Mouse (Mus musculus) kidney, embryonic 15.5 days (tissue): Measurements from ENCODE around the gene Slc29a1. TPM values are rescaled to one million over a fixed set of nuclear protein-coding genes. Genes with fewer than 3 reads are reported as not detected.
A peak's percentile ranks its signal among the peaks of the same experiment; 100 is the strongest.

Experiments used
- ATAC-seq: fragments of 200-750 bp; cut with Nextera tagmentation; replicated peaks from 2 replicates; pipeline ENCODE4 v1.8.0; 2017; ENCODE audit warnings: moderate TSS enrichment; ENCODE audit not compliant: low FRiP score
- H3K27ac ChIP-seq: fragments of 300-500 bp; sonication (generic); 2 replicates; pipeline ENCODE4 v1.5.1; 2015; ENCODE audit warnings: mild to moderate bottlenecking, inconsistent platforms
- H3K27me3 ChIP-seq: fragments of 300-500 bp; sonication (generic); 2 replicates; pipeline ENCODE4 v1.6.1; 2015; ENCODE audit warnings: inconsistent platforms
- H3K36me3 ChIP-seq: fragments of 300-500 bp; sonication (generic); 2 replicates; pipeline ENCODE4 v1.6.1; 2015; ENCODE audit warnings: inconsistent platforms
- H3K4me1 ChIP-seq: fragments of 300-500 bp; sonication (generic); 2 replicates; pipeline ENCODE4 v1.6.1; 2015; ENCODE audit warnings: inconsistent platforms
- H3K4me2 ChIP-seq: fragments of 300-500 bp; sonication (generic); 2 replicates; pipeline ENCODE4 v1.6.1; 2015; ENCODE audit warnings: moderate library complexity, mild to moderate bottlenecking, inconsistent platforms
- H3K4me3 ChIP-seq: fragments of 300-500 bp; sonication (generic); replicated peaks from 2 replicates; pipeline ENCODE4 v1.5.1; 2015; ENCODE audit warnings: mild to moderate bottlenecking, inconsistent platforms
- H3K9ac ChIP-seq: fragments of 300-500 bp; sonication (generic); 2 replicates; pipeline ENCODE4 v1.6.1; 2015; ENCODE audit warnings: mild to moderate bottlenecking, inconsistent platforms
- H3K9me3 ChIP-seq: fragments of 300-500 bp; sonication (generic); replicated peaks from 2 replicates; pipeline ENCODE4 v1.6.1; 2016; ENCODE audit warnings: inconsistent platforms
- WGBS: fragments of 180-500 bp; shearing (Covaris S2); methylation state at CpG from one replicate; pipeline ENCODE4 v1.1.7; 2015; ENCODE audit warnings: mixed read lengths; 5-methylcytosine and 5-hydroxymethylcytosine counted together
- polyA plus RNA-seq: library from polyadenylated mRNA; unstranded; fragments of >200 nt; fragmentation: Nextera tagmentation; extraction: Ambion mirVana; gene quantifications from 2 replicates; pipeline ENCODE4 v1.2.1, GENCODE M21; 2015

Slc29a1 gene
- polyA plus RNA-seq, 1 experiment from 2014 or later: 102 TPM

DNA sequence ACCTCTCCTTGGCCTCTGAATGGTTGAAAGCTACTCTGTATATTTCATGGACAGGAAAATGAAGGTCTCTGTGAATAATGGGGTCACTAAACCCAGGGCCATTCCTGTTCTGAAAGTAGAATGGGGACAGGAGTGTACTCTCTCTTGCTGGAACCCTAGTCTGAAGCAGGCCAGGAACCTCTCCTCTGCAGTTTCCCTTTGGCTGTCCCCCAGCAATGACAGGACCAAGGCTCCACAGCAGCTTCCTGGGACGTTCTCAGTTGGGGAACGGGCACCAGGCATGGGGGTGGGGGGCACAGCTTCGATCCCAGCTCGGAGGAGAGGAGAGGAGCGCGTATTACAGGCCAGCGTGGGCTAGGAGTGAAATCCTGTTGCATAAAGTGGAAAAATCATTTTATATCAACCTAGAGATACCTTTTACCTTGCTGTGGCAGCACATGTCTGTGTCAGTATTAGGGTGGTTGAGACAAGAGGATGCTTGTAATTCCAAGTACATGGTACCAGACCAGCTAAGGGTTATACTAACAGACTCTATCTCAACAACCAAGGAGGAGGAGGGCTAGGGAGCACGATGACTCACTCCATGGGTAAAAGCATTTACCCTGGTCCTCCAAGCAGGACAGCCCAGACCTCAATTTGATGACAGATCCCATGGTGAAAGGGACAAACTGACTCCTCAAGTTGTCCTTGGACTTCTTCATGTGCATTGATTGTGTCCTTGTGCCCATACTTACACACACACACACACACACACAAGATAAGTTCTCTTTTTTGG is 24.1 kb downstream of the Slc29a1 start:
- H3K36me3 ChIP-seq: peaks cover 19% of the 10 kb centered on the region
- 89% methylated on average over 8 of the region's 8 CpGs for WGBS
- ATAC-seq: no peak
- no peaks in the 10 kb centered on the region for H3K9me3 ChIP-seq
- H3K27ac ChIP-seq: peak overlapping the region; percentile 99; the same call in 1 of the 2 replicates
- peaks cover 40% of the 10 kb centered on the region for H3K4me1 ChIP-seq
- peak overlapping the region; percentile 82; the same call in 1 of the 2 replicates for H3K9ac ChIP-seq
- peak overlapping the region; percentile 88; the same call in 1 of the 2 replicates for H3K4me2 ChIP-seq
- no peak overlapping the region for H3K4me3 ChIP-seq
- no peaks in the 10 kb centered on the region for H3K27me3 ChIP-seq

DNA sequence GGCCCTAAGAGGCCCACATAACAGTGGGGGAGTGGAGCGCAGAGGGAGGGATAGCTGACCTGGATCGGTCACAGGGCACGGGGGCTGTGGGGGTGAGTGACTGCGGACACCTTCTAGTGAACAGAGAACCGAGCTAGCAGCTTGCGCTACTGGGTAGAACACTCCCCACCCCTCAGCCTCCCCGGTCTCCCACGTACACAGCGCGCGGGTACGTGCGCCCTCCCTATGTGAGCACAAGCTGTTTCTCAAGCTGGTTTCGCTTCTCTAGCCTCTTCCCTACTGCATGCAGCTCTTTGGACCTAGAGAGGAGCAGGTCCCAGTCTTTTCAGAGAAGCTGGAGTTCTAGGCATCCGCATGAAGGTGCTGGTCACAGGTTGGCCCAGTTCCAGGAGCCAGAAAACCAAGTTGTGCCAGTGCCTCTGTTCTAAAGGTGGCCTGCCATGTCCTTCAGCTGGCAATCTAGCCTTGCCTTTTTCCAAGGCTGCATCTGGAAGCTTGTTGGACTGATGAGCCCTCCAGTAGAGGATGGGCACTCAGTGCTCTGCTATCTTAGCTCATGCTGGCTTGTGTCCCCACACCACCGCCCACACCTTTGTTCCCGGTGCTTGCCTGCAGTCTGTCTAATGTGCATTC is 25.2 kb downstream of the Slc29a1 start:
- 3% methylated on average over 17 of the region's 17 CpGs for WGBS
- H3K27me3 ChIP-seq: no peaks in the 10 kb centered on the region
- peak overlapping the region; percentile 88 for H3K4me2 ChIP-seq
- ATAC-seq: peak; percentile 46
- peak overlapping the region; percentile 99 for H3K27ac ChIP-seq
- peak overlapping the region; percentile 82 for H3K9ac ChIP-seq
- H3K4me1 ChIP-seq: peaks cover 49% of the 10 kb centered on the region
- H3K36me3 ChIP-seq: peaks cover 29% of the 10 kb centered on the region
- H3K9me3 ChIP-seq: no peaks in the 10 kb centered on the region
- peak overlapping the region; percentile 97 for H3K4me3 ChIP-seq

DNA sequence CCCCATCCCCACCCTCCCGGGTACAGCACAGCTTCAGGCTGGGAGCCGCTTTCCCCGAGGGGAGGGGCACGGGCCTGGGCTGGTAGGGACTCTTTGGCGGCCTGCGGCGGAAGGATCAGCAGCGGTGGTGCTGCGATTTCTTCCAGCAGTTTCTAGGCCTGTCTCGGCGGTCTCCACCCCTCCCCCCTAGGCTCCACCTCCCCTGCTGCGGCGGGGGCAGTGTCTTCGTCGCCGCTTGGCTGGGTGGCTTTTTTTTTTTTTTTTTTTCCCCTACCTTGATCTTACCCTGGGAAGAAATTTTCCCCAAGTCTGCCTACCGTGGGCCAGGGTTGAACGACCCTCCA is 25.7 kb downstream of the Slc29a1 start:
- WGBS: 0% methylated on average over 18 of the region's 18 CpGs
- Histone ChIP-seq H3K9me3 (no peaks in the 10 kb centered on the region), H3K4me3 (peak overlapping the region; percentile 97), H3K27me3 (no peaks in the 10 kb centered on the region), H3K36me3 (peaks cover 34% of the 10 kb centered on the region), H3K9ac (peak overlapping the region; percentile 82), H3K4me2 (peak overlapping the region; percentile 88), H3K27ac (peak overlapping the region; percentile 99), H3K4me1 (peaks cover 52% of the 10 kb centered on the region)
- peak; percentile 79 for ATAC-seq

DNA sequence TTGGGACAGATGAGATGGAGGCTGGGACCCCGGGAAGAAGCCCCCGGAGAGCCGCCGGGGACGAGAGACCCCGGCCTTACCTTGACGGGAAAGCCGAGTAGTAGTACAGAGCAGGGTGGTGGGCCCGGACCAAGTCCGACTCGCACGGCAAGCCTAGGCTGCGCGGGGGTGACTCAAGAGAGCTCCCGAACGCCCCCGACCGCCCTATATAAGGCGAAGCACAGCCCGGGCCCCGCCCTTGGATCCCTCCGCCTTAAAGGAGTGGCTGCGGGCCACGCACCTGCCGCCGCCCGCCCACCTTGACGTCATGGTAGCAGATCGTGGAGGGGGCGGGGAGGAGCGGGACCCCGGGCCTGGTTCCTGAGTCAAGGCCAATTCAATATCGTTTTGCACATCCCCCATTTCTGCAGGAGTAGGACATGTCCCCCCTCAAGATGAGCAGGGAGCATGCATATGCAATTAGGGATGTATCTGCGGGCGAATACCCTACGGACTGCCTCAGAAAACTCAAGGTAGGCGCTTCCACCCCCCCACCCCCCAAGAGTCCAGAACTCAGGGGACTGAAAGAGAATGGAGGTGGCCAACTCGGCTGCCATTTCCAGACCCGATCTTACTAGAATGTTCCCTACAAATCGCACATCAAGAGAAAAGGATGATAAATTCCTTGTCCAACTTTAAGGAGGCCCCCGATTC is 26.2 kb downstream of the Slc29a1 start, which contains the start of gene Hsp90ab1:
TSS of gene Hsp90ab1 (minus strand) at position 185 of the 693 bp plus-strand sequence.
- peaks cover 50% of the 10 kb centered on the region for H3K4me1 ChIP-seq
- peak within 1 kb of the TSS; percentile 88 for H3K4me2 ChIP-seq
- peak; percentile 84 for ATAC-seq
- no peaks in the 10 kb centered on the region for H3K27me3 ChIP-seq
- H3K27ac ChIP-seq: peak within 1 kb of the TSS; percentile 99
- H3K9me3 ChIP-seq: no peaks in the 10 kb centered on the region
- H3K9ac ChIP-seq: peak within 1 kb of the TSS; percentile 100
- under 1% methylated on average over 40 of the region's 41 CpGs for WGBS
- H3K36me3 ChIP-seq: peaks cover 39% of the 10 kb centered on the region
- peak within 1 kb of the TSS; percentile 97 for H3K4me3 ChIP-seq

DNA sequence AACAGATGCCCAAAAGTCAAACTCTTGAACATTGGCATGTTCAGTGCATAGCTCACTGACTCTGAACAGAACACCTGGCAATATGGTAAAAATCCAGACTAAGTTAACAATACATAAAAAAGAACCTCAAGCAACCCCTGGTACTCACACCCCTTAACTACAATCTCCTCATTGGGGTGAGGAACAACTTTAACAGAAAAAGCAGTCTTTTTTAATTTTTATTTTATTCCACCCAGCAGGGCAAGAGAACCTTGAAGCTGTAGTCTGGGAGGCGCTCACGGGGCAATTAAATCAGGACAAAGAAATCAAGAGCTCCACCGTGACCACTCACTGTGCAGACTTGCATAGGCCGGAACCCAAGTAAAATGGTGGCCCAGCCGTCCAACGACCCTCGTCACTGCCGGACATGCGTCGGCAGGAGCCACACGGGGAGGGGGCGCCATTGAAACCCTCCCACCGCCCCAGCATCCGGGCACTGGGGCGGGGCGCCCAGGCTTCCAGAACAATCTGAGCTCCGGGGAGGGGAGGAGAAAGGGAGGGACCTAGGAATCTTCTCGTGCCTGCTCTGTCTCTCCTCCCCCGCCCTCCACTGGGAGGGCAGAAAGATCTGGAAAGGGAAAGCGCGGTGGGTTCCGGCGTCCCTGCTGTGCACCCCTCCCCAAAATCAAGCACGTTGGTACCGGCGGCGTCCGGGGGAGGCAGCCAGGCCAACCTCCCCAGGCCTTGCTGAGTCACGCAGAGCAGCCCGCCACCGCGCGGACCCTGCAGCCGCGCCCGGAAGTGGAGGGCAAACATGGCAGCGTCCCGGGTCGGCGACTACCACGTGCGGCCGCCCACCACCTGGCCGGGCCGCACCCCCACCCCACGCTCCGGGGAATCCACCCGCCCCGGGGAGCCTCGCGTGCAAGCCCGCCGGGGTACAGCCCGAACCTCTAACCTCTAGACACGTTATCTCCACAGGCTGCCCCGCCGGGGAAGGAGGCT is 27.0 kb downstream of the Slc29a1 start:
- Histone ChIP-seq H3K4me1 (peaks cover 56% of the 10 kb centered on the region), H3K27me3 (no peaks in the 10 kb centered on the region), H3K4me2 (peak overlapping the region; percentile 88), H3K4me3 (peak overlapping the region; percentile 97), H3K36me3 (peaks cover 48% of the 10 kb centered on the region), H3K9me3 (no peaks in the 10 kb centered on the region), H3K27ac (peak overlapping the region; percentile 99), H3K9ac (peak overlapping the region; percentile 100)
- ATAC-seq: peak; percentile 65
- WGBS: under 1% methylated on average over 57 of the region's 57 CpGs

DNA sequence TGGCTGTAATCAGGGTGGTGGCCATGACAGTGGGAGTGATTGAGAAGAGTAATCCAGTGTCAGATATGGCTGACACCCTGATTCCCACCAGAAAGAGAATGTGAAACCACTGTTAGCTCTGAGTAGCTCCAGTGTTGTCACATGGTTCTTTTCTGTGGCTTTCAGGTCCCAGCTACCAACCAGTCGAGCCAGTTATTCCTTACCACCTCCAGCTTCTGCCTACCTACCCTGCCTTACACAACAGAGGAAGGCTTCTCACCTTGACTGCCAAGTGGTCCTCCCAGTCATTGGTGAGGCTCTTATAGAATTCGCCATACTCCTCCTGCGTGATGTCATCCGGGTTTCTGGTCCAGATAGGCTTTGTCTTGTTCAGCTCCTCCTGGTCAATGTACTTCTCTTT is 29.4 kb downstream of the Slc29a1 start:
- no peak for ATAC-seq

DNA sequence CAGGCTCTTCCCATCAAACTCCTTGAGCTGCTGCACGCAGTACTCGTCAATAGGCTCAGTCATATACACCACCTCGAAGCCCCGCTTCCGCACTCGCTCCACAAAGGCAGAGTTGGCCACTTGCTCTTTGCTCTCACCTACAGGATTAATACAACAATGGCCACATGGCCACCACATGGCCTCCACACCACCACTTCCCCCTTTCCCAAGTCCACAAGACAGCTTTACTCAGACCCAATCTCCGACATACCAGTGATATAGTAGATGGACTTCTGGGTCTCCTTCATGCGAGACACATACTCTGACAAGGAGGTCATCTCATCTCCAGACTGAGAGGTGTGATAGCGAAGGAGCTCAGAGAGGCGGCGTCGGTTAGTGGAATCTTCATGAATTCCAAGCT is 30.4 kb downstream of the Slc29a1 start:
- Histone ChIP-seq H3K36me3 (peaks cover 69% of the 10 kb centered on the region), H3K9ac (no peak overlapping the region), H3K4me2 (no peak overlapping the region), H3K27me3 (no peaks in the 10 kb centered on the region), H3K4me1 (peaks cover 69% of the 10 kb centered on the region), H3K4me3 (no peak overlapping the region), H3K9me3 (no peaks in the 10 kb centered on the region), H3K27ac (no peak overlapping the region)
- no peak for ATAC-seq
- 88% methylated on average over 12 of the region's 12 CpGs for WGBS

More for the DNA sequence above, 29.4 kb downstream of the Slc29a1 start:
- no peaks in the 10 kb centered on the region for H3K27me3 ChIP-seq
- no peak overlapping the region for H3K9ac ChIP-seq
- 84% methylated on average over 4 of the region's 4 CpGs for WGBS
- H3K4me1 ChIP-seq: peaks cover 72% of the 10 kb centered on the region
- H3K9me3 ChIP-seq: no peaks in the 10 kb centered on the region
- peaks cover 69% of the 10 kb centered on the region for H3K36me3 ChIP-seq
- H3K4me3 ChIP-seq: 0 out of 2 replicates have a peak overlapping the region, but pooled peaks have one; percentile 7
- H3K27ac ChIP-seq: peak overlapping the region; percentile 23; the same call in 1 of the 2 replicates
- no peak overlapping the region for H3K4me2 ChIP-seq

DNA sequence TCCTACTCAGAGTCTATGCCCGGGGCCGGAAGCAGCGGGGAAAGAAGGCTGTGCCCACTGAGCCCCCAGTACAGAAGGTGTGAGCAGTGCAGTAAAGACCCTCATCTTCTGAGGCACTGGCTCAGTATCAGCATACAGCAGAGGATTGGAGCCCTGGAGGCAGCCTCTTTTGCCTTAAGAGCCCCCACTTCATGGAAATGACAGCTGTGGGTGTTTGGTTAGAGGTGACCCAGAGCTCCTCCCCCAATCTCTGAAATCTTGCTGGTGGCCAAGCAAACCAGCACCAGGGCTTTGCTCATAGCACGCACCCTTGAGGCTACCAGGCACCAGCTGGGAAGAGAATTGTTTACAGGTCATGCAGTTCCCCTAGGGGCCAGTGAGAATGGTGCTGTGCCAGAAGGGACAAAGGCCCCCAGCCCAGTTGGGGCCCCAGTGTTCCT is 32.2 kb downstream of the Slc29a1 start:
- Histone ChIP-seq H3K4me2 (no peak overlapping the region), H3K4me3 (no peak overlapping the region), H3K4me1 (peaks cover 78% of the 10 kb centered on the region), H3K36me3 (peaks cover 69% of the 10 kb centered on the region), H3K27me3 (no peaks in the 10 kb centered on the region), H3K9me3 (no peaks in the 10 kb centered on the region), H3K9ac (no peak overlapping the region), H3K27ac (peak overlapping the region; percentile 7; the same call in 1 of the 2 replicates)
- ATAC-seq: no peak
- 24% methylated on average over 4 of the region's 4 CpGs for WGBS

DNA sequence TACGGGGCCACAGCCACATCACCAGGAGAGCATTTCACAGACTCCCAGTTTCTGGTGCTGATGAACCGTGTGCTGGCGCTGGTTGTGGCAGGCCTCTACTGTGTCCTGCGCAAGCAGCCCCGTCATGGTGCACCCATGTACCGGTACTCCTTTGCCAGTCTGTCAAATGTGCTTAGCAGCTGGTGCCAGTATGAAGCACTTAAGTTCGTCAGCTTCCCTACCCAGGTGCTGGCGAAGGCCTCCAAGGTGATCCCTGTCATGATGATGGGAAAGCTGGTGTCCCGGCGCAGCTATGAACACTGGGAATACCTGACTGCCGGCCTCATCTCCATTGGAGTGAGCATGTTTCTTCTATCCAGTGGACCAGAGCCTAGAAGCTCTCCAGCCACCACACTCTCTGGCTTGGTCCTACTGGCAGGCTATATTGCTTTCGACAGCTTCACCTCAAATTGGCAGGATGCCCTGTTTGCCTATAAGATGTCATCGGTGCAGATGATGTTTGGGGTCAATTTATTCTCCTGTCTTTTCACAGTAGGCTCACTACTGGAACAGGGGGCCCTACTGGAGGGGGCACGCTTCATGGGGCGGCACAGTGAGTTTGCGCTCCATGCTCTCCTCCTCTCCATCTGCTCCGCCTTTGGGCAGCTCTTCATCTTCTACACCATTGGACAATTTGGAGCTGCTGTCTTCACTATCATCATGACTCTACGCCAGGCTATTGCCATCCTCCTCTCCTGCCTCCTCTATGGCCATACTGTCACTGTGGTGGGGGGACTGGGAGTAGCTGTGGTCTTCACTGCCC is 32.8 kb downstream of the Slc29a1 start:
- Histone ChIP-seq H3K9me3 (no peaks in the 10 kb centered on the region), H3K27me3 (no peaks in the 10 kb centered on the region), H3K4me1 (peaks cover 75% of the 10 kb centered on the region), H3K4me3 (no peak overlapping the region), H3K4me2 (no peak overlapping the region), H3K27ac (peak overlapping the region; percentile 7), H3K9ac (no peak overlapping the region), H3K36me3 (peaks cover 63% of the 10 kb centered on the region)
- 65% methylated on average over 18 of the region's 18 CpGs for WGBS
- no peak for ATAC-seq

DNA sequence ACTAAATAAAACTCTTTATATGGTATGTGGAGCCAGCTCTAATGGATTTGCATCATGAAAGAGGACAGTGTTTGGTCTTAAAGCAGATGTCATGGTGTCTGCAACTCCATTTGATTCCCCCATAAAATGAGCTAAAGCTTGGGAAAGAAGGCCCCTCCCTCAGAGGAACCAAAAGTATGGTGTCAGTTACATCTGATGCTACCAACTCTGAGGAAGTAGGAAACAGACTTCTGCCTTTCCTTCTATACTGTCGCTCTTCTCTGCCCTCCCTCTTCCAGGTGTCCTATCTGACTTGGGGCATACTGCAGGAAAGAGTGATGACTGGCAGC is 33.4 kb downstream of the Slc29a1 start:
- ATAC-seq: no peak
- H3K4me1 ChIP-seq: peaks cover 69% of the 10 kb centered on the region
- no peaks in the 10 kb centered on the region for H3K9me3 ChIP-seq
- peak overlapping the region; percentile 7; the same call in 1 of the 2 replicates for H3K27ac ChIP-seq
- H3K9ac ChIP-seq: no peak overlapping the region
- no peak overlapping the region for H3K4me3 ChIP-seq
- 71% methylated on average over 1 of the region's 1 CpGs for WGBS
- no peaks in the 10 kb centered on the region for H3K27me3 ChIP-seq
- H3K4me2 ChIP-seq: no peak overlapping the region
- H3K36me3 ChIP-seq: peaks cover 57% of the 10 kb centered on the region
